Mouse (Mus musculus): ENCODE results near the gene Tmem189. TPM values are rescaled to one million over a fixed set of nuclear protein-coding genes. Genes with fewer than 3 reads are reported as not detected.

The Tmem189 gene
- polyA plus RNA-seq, 1 experiment: 11.7 TPM

GRCm38 (mm10) chr2:167661270-167662203, 28.1 kb downstream of the Tmem189 start, which contains the start of gene Gm20431:
Gene Gm20431 (minus strand): TSS chr2:167661496.
- TF ChIP-seq GATA1 (IDR thresholded peaks at IDR 0.05; ENCODE audit: low read length) (no peak), TAL1 (IDR thresholded peaks at IDR 0.05; ENCODE audit: low read length) (no peak)
- Histone ChIP-seq H3K27me3 (ENCODE audit: control insufficient read depth) (peaks cover 27% of the 10 kb centered on the region), H3K36me3 (ENCODE audit: control insufficient read depth) (peaks cover 27% of the 10 kb centered on the region), H3K4me3 (replicated peaks) (peak within 1 kb of the TSS; percentile 93), H3K4me1 (ENCODE audit: control insufficient read depth) (peaks cover 57% of the 10 kb centered on the region), H3K9me3 (ENCODE audit: control insufficient read depth, low read length) (no peaks in the 10 kb centered on the region)

GRCm38 (mm10) chr2:167660611-167660971, 29.0 kb downstream of the Tmem189 start:
- peaks cover 31% of the 10 kb centered on the region for H3K36me3 ChIP-seq (ENCODE audit: control insufficient read depth)

GRCm38 (mm10) chr2:167659847-167660610, 29.6 kb downstream of the Tmem189 start:
- H3K36me3 ChIP-seq (ENCODE audit: control insufficient read depth): peaks cover 31% of the 10 kb centered on the region
- no peaks in the 10 kb centered on the region for H3K9me3 ChIP-seq (ENCODE audit: control insufficient read depth, low read length)

More at GRCm38 (mm10) chr2:167660611-167660971, 29.0 kb downstream of the Tmem189 start:
- Histone ChIP-seq H3K27me3 (ENCODE audit: control insufficient read depth) (peaks cover 23% of the 10 kb centered on the region), H3K9me3 (ENCODE audit: control insufficient read depth, low read length) (no peaks in the 10 kb centered on the region), H3K4me1 (ENCODE audit: control insufficient read depth) (peaks cover 60% of the 10 kb centered on the region), H3K4me3 (replicated peaks) (peak overlapping the region; percentile 93)
- TF ChIP-seq GATA1 (IDR thresholded peaks at IDR 0.05; ENCODE audit: low read length) (no peak), TAL1 (IDR thresholded peaks at IDR 0.05; ENCODE audit: low read length) (no peak)

GRCm38 (mm10) chr2:167659177-167659846, 30.3 kb downstream of the Tmem189 start:
- H3K27me3 ChIP-seq (ENCODE audit: control insufficient read depth): peaks cover 21% of the 10 kb centered on the region
- no peak for TF ChIP-seq GATA1 (IDR thresholded peaks at IDR 0.05; ENCODE audit: low read length)
- TF ChIP-seq TAL1 (IDR thresholded peaks at IDR 0.05; ENCODE audit: low read length): no peak
- peaks cover 60% of the 10 kb centered on the region for H3K4me1 ChIP-seq (ENCODE audit: control insufficient read depth)
- H3K9me3 ChIP-seq (ENCODE audit: control insufficient read depth, low read length): no peaks in the 10 kb centered on the region
- H3K36me3 ChIP-seq (ENCODE audit: control insufficient read depth): peaks cover 39% of the 10 kb centered on the region
- H3K4me3 ChIP-seq (replicated peaks): peak overlapping the region; percentile 93

More at GRCm38 (mm10) chr2:167659847-167660610, 29.6 kb downstream of the Tmem189 start:
- H3K4me3 ChIP-seq (replicated peaks): peak overlapping the region; percentile 93
- H3K27me3 ChIP-seq (ENCODE audit: control insufficient read depth): peaks cover 23% of the 10 kb centered on the region
- H3K4me1 ChIP-seq (ENCODE audit: control insufficient read depth): peaks cover 60% of the 10 kb centered on the region
- TF ChIP-seq GATA1 (IDR thresholded peaks at IDR 0.05; ENCODE audit: low read length): no peak
- TF ChIP-seq TAL1 (IDR thresholded peaks at IDR 0.05; ENCODE audit: low read length): no peak

- H3K36me3 ChIP-seq (ENCODE audit: control insufficient read depth): peaks cover 45% of the 10 kb centered on the region
- H3K4me1 ChIP-seq (ENCODE audit: control insufficient read depth): peaks cover 60% of the 10 kb centered on the region
- H3K9me3 ChIP-seq (ENCODE audit: control insufficient read depth, low read length): no peaks in the 10 kb centered on the region
- H3K4me3 ChIP-seq (replicated peaks): no peak overlapping the region
- TF ChIP-seq GATA1 (IDR thresholded peaks at IDR 0.05; ENCODE audit: low read length): no peak
- no peak for TF ChIP-seq TAL1 (IDR thresholded peaks at IDR 0.05; ENCODE audit: low read length)
- peaks cover 18% of the 10 kb centered on the region for H3K27me3 ChIP-seq (ENCODE audit: control insufficient read depth)
Observed at GRCm38 (mm10) chr2:167658712-167659111, 30.9 kb downstream of the Tmem189 start.

- no peaks in the 10 kb centered on the region for H3K9me3 ChIP-seq (ENCODE audit: control insufficient read depth, low read length)
- H3K4me1 ChIP-seq (ENCODE audit: control insufficient read depth): peaks cover 65% of the 10 kb centered on the region
- H3K36me3 ChIP-seq (ENCODE audit: control insufficient read depth): peaks cover 52% of the 10 kb centered on the region
- H3K4me3 ChIP-seq (replicated peaks): no peak overlapping the region
- no peak for TF ChIP-seq TAL1 (IDR thresholded peaks at IDR 0.05; ENCODE audit: low read length)
- H3K27me3 ChIP-seq (ENCODE audit: control insufficient read depth): peaks cover 14% of the 10 kb centered on the region
Observed at GRCm38 (mm10) chr2:167657973-167658372, 31.6 kb downstream of the Tmem189 start.

GRCm38 (mm10) chr2:167656629-167657478, 32.8 kb downstream of the Tmem189 start:
- H3K27me3 ChIP-seq (ENCODE audit: control insufficient read depth): peaks cover 3% of the 10 kb centered on the region; the same call in 1 of the 2 replicates
- H3K9me3 ChIP-seq (ENCODE audit: control insufficient read depth, low read length): no peaks in the 10 kb centered on the region
- TF ChIP-seq GATA1 (IDR thresholded peaks at IDR 0.05; ENCODE audit: low read length) (no peak), TAL1 (IDR thresholded peaks at IDR 0.05; ENCODE audit: low read length) (no peak)
- peaks cover 63% of the 10 kb centered on the region for H3K36me3 ChIP-seq (ENCODE audit: control insufficient read depth)
- peaks cover 60% of the 10 kb centered on the region for H3K4me1 ChIP-seq (ENCODE audit: control insufficient read depth)
- no peak overlapping the region for H3K4me3 ChIP-seq (replicated peaks)
